Mouse (Mus musculus) liver, embryonic 14.5 days (tissue): ENCODE measurements at regions not wholly inside any gene's neighbourhood (a gene's known extent, or its start where the extent isn't known, plus 50 kb on each side); places are given as distances from the start of the nearest gene placed in this dataset.

Source experiments
- CTCF ChIP-seq: IDR thresholded peaks from 2 replicates; pipeline ENCODE4 v1.5.1; 2016; ENCODE audit warnings: antibody characterized with exemption, low read depth, control low read depth
- EP300 ChIP-seq: IDR thresholded peaks from 2 replicates; pipeline ENCODE4 v1.6.1; 2016; ENCODE audit warnings: antibody characterized with exemption, low read depth

GRCm38 (mm10) chr13:53911846-53912245 is 143.7 kb downstream of the Drd1 start:
- TF ChIP-seq EP300: no peak
- no peak for TF ChIP-seq CTCF
